Mouse (Mus musculus) ovary, postnatal 36 days (tissue): ENCODE measurements around the gene Fbxl17.

Experiments used
- DNase-seq: peaks from one replicate; pipeline ENCODE4 v3.0.0; 2022; ENCODE audit warnings: low spot score, mixed read lengths

The Fbxl17 gene

DNA sequence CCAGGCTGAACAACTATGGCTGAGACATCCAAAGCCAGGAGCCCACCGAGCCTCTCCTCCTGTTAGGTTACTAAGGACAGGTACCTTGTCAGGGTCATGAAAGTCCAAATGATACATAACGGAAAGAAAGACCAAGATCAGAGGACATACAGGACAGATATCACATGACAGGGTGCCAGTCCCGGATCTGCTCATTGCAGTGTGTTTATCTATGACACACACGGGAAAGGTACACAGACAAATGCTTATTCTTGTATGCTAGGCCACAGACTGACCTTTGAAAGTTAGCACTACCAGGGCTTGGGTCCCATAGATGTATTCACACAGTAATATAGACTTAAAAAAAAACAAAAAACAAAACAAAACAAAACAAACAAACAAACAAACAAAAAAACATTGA lies 404.8 kb downstream of the Fbxl17 start:
- DNase-seq: no peak

DNA sequence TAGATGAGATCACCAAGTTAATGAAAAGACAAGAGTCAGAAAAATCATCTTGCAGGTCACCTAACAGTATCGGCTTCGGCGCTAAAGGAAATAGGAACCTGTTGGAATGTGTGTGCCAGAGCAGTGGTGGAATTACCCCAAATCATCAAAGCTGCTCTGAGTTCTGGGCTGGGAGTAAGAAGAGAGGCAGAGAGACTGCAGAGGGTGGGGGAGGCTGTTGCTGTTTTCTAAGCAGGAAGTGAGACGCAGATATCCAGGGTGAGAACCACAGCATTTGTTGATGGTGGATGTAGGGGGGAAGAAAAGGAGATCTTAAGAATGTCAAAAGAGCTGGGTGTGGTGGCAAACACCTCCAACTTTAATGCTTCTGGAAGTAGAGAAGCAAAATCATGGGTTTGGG lies 406.6 kb downstream of the Fbxl17 start:
- no peak for DNase-seq

DNA sequence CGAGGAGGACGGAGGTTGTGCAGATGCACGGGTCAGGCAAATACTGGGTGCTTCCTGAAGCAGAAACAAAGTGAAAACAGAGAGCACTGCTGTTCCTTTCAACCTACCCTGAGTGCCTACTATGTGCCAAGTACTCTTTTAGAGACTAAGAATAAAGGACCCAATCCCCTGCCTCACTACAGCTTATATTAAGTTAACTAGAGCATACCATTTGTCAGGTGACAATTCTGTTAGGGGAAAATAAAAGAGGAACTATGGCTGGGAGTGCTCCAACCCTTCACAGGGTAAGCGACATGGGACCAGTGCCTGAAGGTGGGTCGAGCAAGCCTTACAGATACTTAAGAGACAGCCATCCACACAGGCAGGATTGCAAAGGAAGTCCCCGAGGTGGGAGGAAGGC lies 407.0 kb downstream of the Fbxl17 start:
- DNase-seq: no peak

DNA sequence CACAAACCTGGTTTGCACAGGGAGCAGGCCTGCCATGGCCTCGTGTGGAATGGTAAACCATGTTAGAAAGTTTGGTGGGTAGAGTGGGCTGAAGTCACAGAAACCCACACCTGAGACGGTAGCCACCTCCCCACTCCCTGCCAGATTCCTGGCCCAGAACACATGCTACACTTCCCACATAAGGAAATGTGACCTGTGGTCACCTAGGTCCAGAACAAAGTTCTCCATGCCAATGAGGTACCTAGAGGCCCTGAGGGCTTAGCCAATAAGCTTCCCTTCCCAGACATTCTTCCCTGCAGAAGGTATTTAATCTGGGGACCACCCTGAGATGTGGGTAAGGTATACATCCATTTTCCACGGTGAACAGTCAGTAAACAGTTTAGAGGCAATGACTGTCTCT lies 409.7 kb downstream of the Fbxl17 start:
- no peak for DNase-seq

DNA sequence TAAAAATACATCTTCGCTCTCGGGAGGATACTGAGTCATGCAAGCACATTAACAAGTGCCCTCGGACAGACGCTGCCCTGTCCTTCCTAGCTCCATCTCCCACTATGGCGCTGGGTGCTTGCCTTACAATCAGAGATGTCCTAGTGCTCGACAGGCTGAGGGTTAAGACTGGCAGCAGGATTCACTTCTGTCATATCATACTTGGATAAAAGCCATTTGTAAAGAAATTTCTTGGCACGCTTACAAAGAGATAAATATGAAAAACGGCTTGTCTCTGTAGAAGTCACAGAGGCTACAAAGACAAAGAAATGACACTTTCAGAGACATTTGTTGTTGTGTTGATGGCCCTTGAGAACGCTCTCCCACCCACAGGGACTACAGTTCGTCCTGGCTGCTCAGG lies 412.6 kb downstream of the Fbxl17 start:
- DNase-seq: no peak

DNA sequence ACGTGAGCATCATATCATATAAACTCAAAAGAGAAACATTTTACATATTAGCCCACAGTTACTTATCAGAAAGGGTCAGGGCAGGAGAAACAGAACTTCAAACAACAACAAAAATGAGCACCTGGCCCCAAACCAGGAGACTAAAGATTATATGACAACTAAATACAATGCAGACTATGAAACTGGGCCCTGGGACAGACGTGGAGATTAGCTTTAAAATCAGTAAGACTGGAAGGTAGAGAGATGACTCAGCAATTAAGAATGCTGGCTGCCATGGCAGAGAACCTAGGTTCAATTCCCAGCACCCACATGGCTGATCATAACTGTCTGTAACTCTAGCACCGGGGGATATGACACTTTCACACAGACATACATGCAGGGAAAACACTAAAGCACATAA lies 413.3 kb downstream of the Fbxl17 start:
- no peak for DNase-seq

DNA sequence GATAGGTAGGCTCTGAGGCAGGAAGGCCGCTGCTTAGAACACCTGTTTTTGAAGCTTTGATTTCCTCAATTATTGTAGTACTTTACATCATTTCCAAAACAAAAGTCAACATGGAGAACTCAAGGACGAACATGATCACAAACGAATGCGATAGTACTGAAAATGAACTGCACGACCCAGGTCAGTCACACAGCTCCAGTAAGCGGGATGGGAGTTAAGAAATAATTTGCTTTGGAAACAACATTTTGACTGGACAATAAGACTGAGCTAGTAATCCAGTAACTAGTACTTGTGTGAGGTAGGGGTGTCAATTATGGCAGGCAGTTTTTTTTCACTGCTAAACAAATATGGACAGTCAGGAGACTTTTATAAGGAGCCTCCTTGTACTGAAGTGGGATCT lies 414.6 kb downstream of the Fbxl17 start:
- DNase-seq: no peak

DNA sequence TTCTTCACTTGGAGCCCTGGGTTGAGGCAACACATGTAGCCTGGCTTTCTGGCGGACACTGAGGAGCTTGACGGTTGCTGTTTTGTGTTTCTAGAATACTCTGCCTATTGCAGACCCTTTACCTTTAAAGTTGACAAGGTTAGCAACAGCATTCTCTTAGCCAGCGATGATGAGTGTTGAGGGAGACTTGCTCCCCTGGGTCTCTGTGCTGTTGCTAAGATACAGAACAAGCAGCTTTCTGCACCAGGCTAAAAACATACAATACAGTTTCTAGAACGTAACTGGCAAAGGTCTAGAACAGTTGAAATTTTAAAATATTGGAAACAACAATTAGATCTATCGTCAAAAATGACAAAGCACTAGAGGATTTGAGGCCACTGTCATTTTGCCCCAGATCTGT lies 420.7 kb downstream of the Fbxl17 start:
- no peak for DNase-seq

DNA sequence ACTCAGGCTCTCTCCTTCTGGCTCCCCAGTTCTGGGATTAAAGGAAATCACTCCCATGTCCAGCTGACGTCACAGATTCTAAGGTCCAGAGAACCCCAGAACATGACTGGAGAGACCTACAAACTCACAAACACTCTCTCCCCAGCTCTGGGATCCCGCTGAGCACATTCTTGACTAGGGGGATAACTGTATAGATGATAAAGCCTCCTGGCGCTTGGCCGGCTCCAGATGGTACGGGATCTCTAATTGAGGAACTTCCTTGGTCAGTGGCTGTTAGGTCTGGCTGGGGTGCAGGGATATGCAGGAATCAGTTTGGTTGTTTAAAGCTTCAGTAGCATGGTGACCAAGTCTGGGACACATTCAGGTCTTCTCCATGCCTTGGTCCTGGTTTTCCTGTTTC lies 422.3 kb downstream of the Fbxl17 start:
- no peak for DNase-seq

DNA sequence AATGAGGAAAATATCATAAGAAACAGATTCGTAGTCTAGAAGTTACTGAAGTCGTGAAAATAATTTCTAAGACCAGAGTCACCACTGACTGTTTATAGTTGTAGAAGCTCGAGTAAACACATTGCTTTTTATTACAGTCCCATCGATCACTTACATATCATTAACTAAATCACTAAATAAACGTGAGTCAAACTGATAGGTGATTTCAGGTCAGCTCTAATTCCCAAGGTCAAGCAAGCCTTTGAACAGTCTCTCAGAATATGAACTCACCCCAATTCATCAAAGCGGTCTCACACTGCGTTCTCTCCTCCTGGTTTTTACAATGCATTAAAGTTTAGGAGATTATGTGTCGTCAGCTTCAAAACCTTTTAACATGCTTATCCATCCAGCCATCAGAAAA lies 423.2 kb downstream of the Fbxl17 start:
- DNase-seq: no peak

DNA sequence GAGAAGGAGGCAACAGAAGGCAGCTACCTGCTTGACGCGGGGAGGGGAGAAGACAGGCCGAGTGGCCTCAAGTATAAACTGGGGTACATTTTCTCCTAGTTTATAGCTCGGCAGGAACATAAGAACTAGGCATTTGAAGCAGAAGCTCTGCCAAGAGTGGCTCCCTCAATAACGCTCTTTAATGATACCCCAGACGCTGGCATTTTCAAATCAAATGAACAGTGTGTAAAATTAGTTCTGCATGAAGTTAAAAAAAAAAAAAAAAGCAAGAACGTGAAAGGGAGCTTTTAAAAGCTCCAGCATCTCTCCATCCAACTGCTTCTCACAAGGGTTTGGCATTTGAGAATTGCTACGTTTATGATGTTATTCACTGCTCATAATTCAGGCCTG lies 423.8 kb downstream of the Fbxl17 start:
- DNase-seq: no peak

DNA sequence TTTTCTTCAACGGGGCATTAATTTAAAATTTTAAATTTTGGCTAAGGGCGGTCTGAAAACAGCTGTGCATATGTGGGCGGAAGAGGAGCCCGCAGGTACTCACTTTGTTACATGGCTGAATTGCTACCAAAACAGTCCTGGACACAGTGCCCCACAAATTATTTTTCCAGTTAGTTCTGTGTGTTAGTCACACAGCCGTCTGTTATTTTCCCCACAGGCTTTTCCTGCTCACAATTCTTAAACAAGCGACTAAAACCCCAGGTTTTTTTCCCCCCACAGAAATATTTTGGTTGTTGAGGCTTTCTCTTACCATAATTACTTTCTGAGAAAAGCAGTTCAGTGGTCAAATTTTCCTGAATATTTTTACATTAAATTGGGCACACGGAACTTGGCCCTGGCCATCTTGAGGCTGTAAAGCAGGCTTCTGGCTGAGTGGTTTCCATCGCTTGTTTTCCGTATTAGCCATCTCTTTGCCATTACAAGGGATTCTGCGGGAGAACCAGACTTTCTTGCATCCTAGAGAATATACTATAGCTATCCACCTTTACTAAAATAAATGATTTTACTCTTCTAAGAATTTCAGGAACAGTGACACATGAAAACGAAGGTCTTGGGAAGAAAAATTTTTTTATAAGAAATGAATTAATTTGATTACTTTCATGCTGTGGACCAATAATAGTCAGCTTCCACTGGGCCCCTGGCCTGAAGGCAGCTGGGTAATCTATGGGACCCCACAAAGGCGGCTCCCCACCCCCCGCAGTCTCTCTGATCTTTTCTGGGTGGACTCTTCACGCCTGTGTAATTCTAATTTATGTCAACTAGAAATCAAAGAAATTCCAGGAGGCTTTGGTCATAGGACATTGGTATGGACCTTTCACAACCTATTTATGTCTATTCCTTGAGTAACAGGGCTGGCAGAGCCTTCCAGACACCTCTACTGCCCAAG lies 424.5 kb downstream of the Fbxl17 start:
- DNase-seq: no peak

DNA sequence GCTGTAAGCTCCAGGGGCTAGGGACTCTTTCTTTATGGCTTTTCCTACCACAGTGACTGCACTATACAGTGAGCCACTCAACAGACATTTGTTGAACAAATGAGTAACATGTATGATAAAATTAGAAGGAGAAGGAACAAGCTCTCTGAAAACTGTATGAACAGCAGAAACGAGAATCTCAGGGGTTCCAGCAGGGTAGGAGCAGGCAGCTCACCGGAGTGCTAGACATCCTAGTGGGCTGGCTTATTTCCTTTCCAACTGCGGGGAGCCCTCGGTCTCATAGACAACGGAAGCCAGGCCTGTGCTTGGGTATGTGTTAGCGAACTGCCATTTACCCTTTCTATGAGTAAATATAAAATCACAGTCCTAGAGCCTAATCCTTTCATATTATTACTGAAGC lies 426.5 kb downstream of the Fbxl17 start:
- no peak for DNase-seq

DNA sequence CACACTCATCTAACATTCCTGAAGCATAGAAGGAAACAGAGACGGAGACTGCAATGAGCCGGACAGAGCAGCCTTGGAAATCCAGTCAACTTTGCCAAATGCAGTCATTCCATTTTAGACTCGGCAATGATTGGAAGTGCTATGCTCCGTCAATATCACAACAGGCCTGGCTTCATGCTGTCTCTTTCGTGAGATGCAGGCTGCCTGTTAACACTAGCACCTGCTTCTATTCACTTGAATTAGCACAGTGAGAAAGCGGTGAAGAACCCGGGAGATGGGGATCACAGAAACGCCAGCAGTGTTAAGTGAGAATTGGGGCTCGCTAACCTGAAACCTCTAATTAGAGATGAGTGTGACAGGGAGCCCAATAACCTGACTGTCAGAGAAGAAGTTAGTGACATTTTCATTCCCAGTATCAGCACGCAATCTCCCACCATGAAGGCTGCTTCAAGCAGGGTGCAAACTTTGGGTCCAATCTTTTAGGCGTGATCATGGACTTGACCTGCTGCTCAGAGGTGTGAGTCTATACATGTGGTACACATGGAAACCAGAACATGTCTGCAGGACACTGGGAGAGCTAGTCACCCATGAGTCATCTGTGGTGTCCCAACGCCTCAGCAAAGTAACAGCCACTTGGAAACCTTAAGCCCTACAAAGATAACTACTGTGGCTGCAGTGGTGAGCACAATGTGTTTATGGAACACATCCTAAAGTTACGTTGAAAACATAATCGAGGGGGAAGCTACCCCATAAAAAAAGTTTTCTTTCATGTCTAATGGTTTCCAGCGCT lies 428.5 kb downstream of the Fbxl17 start:
- DNase-seq: no peak

DNA sequence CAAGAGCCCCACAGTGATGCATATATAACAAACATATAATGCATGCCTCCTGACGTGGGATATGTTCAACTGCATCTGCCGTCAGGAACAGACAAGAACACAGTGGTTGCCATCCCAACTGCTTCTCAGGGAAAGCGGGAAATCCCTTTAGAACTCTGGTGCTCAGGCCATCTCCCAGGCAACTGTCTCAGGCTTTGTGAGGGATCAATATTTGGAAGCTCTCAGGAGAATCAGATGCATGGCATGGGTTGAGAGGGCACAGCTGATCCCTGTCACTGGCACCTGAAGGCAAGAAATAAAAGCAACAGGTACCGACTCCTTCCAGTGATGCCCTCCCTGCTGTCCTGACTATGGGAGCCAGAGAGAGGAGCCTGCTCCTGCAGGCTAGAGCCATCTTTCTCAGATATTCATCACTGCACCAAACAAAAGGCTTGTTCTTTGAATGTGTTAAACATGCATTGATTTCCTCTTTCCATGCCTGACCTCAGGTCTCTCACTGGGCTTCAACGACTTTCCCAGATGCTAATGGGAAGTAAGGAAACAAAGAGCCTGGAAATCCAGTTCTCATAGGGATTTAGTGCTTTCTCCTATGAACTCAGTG lies 429.6 kb downstream of the Fbxl17 start:
- no peak for DNase-seq

DNA sequence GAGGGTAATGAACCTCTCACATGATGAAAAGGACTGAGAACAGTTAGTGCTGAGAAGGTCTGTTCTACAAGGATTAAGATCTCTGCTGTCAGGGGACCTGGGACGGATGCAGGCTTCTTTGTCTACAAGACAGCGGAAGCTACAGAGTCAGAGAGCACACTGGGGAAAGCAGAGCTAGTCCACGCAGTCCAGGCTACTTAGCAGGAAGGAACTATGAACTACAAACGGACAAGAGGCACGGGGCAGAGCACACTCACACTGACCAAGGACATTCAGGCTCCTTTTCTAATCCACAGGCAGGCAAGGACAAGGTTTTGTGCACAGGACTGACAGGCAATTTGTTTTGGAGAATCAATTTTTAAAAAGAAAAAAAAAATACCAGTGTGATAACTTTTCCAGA lies 437.0 kb downstream of the Fbxl17 start:
- DNase-seq: no peak

DNA sequence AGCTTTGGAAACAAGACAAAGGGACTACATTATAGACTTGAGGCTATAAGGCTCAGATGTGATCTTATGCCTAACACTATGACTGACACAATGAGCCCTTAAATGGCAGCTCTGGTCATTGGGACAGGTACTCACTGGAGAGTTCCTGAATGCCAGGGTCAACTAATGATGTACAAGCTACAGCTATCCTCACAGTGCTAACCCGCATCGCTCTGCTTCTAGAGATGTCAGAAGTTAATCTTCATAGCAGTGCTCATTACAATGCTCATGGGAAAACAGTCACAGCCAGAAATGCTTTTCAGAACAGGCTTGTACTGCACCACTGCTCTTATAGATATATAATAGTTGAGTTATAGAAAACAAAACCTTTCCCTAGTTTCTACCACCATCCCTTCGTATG lies 438.0 kb downstream of the Fbxl17 start:
- DNase-seq: no peak

DNA sequence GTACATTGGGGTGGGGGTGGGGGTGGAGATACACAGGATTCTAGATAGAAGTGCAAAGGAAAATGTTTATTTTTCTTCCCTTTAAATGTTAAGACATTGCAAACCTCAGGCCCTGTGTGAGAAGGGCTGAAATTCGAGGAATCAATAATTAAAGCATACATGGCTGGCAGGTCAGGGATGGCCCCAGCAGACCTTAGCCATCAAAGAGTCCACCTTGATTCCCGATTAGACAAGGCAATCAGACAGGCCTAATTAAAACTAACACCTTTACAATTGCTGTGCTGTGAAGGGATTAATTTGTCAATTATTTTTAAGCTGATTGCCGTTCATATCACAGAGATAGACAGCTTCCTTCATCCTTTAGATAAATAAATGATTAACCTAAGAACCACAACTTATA lies 439.0 kb downstream of the Fbxl17 start:
- no peak for DNase-seq

DNA sequence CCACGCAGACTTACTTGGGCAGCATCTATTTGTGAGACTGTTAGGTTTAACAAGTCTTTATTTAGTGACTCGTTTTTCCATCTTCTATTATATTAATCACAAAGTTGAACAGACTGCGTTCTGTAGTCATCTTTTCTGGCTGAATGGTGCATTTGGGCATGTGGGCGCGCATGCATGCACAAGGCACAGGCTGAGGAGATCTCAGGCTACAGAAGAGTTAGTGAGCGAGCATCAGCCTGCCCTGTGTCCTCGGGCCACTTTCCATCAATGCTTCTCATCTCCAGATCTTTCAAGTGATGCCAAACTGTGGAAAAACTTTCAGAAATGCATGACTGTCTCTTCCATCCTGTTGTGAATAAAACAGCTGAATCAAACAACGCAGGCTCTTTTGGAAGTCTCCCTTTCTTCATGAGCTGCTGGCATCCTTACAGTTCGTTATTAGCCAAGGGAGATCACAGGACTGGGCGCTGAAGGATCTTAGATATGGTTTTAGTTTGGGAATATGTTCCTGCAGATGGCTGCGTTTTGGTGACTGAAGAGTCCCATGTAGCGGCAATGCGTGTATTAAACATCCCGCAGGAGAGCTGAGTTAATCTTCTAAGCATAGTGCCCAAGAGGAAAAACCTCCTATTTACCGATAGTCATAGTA lies 442.0 kb downstream of the Fbxl17 start:
- no peak for DNase-seq

DNA sequence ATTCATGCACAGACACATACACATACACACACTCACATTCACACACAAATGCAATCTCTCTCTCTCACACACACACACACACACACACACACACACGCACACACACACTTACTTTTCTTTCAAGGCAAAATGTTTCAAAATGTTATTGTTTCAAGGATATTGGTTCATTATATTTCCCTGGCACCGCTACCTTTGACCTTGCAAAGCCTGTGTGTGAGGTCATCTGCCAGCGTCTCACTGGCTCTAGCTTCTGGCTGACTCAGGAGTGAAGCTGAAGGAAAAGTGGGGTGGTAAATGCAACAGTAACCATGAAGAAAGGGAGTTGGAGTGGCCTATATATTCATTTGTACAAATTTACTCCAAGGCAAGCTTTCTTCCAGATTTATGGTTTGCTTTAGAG lies 442.8 kb downstream of the Fbxl17 start:
- no peak for DNase-seq

DNA sequence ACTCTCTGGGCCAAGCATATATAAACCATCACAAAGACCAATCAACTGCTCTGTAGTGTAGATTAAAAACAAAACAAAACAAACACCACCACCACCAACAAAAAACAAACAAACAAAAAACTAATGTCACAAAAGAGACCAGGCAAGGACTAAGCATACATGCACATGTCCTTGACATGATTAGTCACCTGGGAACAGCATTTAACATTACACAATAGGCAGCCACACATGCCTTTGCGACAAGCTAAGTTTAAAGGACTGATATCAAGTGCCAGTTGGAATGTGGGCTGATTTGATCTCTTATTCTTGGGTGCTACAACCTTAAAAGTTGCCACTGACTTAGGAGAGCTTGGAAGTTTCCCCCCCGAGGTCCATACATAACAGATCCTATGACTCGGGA lies 446.5 kb downstream of the Fbxl17 start:
- DNase-seq: no peak

DNA sequence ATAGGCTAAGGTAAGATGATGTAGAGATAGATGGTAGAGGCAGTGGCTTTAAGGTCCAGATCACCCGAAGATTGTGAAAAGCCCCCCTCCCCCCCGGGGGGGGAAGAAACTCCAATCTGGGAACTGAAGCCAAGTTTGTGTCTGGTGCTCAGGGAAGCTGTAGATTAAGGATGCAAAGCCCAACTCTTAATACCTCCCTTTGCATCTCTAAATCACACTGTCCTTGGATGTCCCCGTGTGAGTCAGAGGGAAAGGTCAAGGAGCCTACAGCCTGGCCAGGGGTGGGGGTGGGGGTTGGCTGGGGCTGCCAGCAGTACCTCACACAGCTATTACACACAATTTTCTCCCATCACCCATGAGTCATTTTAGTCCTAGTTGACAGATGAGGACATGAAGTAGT lies 453.4 kb downstream of the Fbxl17 start:
- DNase-seq: no peak

DNA sequence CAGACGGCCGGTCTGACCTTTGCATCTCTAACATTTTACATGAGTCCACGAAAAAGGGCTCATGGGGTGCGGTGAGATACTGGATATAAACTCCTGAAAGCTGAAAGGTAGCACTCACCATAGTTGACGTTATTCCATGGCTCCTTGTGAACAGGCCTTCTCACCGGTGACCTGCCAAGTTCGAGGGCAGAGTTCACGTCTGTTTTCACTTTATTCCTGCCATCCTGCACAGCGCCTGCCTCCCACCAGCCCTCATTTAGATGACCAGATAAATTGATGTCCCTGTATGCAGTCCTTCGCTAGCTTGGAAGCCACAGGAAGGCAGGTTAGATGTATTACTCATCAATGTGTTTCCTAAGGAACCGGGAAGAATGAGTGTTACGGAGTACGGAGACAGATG lies 454.5 kb downstream of the Fbxl17 start:
- no peak for DNase-seq
